Mouse (Mus musculus): Measurements from ENCODE around the gene Col6a1.

- TF ChIP-seq CHD2 (IDR thresholded peaks at IDR 0.05; ENCODE audit: low read depth, low read length): no peak
- no peak for TF ChIP-seq ZC3H11A (IDR thresholded peaks at IDR 0.05; ENCODE audit: borderline replicate concordance, low read depth, low read length)
- TF ChIP-seq MAFK (IDR thresholded peaks at IDR 0.05; ENCODE audit: insufficient read depth, low read depth, low read length): no peak
- no peak for TF ChIP-seq HCFC1 (IDR thresholded peaks at IDR 0.05; ENCODE audit: borderline replicate concordance, insufficient read depth, low read length)
- no peak for TF ChIP-seq ZNF384 (IDR thresholded peaks at IDR 0.05; ENCODE audit: low read depth, low read length)
Observed at GRCm38 (mm10) chr10:76769581-76769980, 43.6 kb upstream of the Col6a1 start.
